Mouse (Mus musculus) heart, embryonic 15.5 days (tissue): ENCODE data around the gene Nup188. TPM values are rescaled to one million over a fixed set of nuclear protein-coding genes. Genes with fewer than 3 reads are reported as not detected.

ENCODE experiments used
- ATAC-seq: fragments of 200-750 bp; cut with Nextera tagmentation; replicated peaks from 2 replicates; pipeline ENCODE4 v1.8.0; 2017; ENCODE audit warnings: low read depth, moderate TSS enrichment; ENCODE audit not compliant: insufficient number of reproducible peaks, insufficient read depth, low FRiP score
- H3K27ac ChIP-seq: fragments of 300-500 bp; sonication (generic); 2 replicates; pipeline ENCODE4 v1.5.1; 2015; ENCODE audit warnings: mild to moderate bottlenecking, inconsistent platforms
- H3K27me3 ChIP-seq: fragments of 300-500 bp; sonication (generic); 2 replicates; pipeline ENCODE4 v1.6.1; 2015; ENCODE audit warnings: inconsistent platforms
- H3K36me3 ChIP-seq: fragments of 300-500 bp; sonication (generic); 2 replicates; pipeline ENCODE4 v1.6.1; 2015; ENCODE audit warnings: mild to moderate bottlenecking, inconsistent platforms
- H3K4me1 ChIP-seq: fragments of 300-500 bp; sonication (generic); replicated peaks from 2 replicates; pipeline ENCODE4 v1.6.1; 2015; ENCODE audit warnings: inconsistent platforms
- H3K4me2 ChIP-seq: fragments of 300-500 bp; sonication (generic); 2 replicates; pipeline ENCODE4 v1.6.1; 2015; ENCODE audit warnings: inconsistent platforms, mild to moderate bottlenecking, moderate library complexity
- H3K4me3 ChIP-seq: fragments of 300-500 bp; sonication (generic); 2 replicates; pipeline ENCODE4 v1.5.1; 2015; ENCODE audit warnings: mild to moderate bottlenecking, inconsistent platforms
- H3K9ac ChIP-seq: fragments of 300-500 bp; sonication (generic); 2 replicates; pipeline ENCODE4 v1.6.1; 2015; ENCODE audit warnings: mild to moderate bottlenecking, inconsistent platforms
- H3K9me3 ChIP-seq: fragments of 300-500 bp; sonication (generic); replicated peaks from 2 replicates; pipeline ENCODE4 v1.6.1; 2016; ENCODE audit warnings: inconsistent platforms
- WGBS: fragments of 180-500 bp; shearing (Covaris S2); methylation state at CpG from one replicate; pipeline ENCODE4 v1.1.7; 2015; ENCODE audit warnings: mixed read lengths; 5-methylcytosine and 5-hydroxymethylcytosine counted together
- polyA plus RNA-seq: library from polyadenylated mRNA; unstranded; fragments of >200 nt; fragmentation: Nextera tagmentation; extraction: Ambion mirVana; gene quantifications from 2 replicates; pipeline ENCODE4 v1.2.1, GENCODE M21; 2015

The Nup188 gene
- polyA plus RNA-seq, 1 experiment from 2014 or later, result 15.8 TPM

DNA sequence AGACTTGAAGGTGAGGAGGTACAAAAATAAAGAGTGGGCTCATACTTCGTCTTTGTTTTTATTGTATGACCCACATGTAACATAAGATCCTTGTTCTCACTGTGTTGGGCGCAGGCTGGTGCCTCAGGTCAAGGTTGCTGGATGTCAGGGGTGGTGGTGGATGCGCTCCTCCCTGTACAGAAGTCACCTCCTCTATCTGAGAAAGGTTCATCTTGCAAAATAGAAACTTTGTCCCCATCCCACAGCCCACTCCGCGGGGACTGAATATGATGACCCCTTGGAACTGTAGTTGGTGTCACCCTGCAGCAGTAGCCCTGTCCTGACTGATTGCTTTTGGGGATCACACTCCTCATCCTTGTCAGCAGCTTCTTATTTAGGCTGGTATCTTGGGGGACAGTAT is 39.2 kb upstream of the Nup188 start:
- ATAC-seq, result no peak
- no peak overlapping the region for H3K4me2 ChIP-seq
- H3K9me3 ChIP-seq, result no peaks in the 10 kb centered on the region
- WGBS, result 92% methylated on average over 5 of the region's 5 CpGs
- H3K36me3 ChIP-seq, result peaks cover 37% of the 10 kb centered on the region
- H3K27ac ChIP-seq, result no peak overlapping the region
- no peak overlapping the region for H3K9ac ChIP-seq
- no peak overlapping the region for H3K4me3 ChIP-seq
- no peaks in the 10 kb centered on the region for H3K27me3 ChIP-seq
- H3K4me1 ChIP-seq, result peaks cover 53% of the 10 kb centered on the region

DNA sequence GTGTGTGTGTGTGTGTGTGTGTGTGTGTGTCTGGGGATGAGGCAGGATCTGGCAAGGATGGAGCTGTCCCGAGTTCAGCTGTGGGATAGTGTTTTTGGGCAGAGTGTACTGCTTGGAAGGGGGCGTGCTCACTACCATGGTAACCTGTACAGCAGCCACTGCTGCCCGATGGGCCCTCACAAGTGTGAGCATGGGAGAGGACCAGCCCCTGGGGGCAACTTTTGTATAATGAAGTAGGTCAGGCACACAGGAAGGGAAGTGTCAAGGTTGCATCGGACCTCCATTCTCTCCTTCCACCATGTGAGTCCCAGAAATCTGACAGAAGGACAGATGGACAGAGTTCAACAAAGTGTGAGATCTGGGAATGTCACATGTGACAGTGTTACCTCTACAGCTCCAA is 38.5 kb upstream of the Nup188 start:
- Histone ChIP-seq H3K4me2 (no peak overlapping the region), H3K27me3 (no peaks in the 10 kb centered on the region), H3K9me3 (no peaks in the 10 kb centered on the region), H3K4me3 (no peak overlapping the region), H3K9ac (no peak overlapping the region), H3K36me3 (peaks cover 37% of the 10 kb centered on the region), H3K4me1 (peaks cover 52% of the 10 kb centered on the region), H3K27ac (no peak overlapping the region)
- 79% methylated on average over 4 of the region's 4 CpGs for WGBS
- ATAC-seq, result no peak

DNA sequence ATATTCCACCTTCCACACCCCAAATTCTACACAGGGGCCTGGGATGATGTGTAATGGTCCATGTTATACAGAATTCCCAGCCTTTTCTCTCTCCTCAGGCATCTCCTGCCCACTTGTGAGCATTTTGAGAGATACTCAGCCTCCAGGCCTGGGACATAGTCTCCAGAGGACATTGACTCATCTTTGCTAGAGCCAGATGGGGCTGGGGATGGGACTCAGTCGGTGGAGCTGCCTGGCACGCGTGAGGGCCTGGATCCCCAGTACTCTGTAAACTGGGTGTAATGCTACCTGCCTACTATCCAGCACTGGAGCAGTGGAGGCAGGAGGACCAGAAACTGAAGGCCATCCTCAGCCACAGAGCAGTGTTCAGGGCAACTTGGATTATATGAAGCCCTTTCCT is 37.0 kb upstream of the Nup188 start:
- WGBS, result 94% methylated on average over 3 of the region's 3 CpGs
- no peak overlapping the region for H3K9ac ChIP-seq

DNA sequence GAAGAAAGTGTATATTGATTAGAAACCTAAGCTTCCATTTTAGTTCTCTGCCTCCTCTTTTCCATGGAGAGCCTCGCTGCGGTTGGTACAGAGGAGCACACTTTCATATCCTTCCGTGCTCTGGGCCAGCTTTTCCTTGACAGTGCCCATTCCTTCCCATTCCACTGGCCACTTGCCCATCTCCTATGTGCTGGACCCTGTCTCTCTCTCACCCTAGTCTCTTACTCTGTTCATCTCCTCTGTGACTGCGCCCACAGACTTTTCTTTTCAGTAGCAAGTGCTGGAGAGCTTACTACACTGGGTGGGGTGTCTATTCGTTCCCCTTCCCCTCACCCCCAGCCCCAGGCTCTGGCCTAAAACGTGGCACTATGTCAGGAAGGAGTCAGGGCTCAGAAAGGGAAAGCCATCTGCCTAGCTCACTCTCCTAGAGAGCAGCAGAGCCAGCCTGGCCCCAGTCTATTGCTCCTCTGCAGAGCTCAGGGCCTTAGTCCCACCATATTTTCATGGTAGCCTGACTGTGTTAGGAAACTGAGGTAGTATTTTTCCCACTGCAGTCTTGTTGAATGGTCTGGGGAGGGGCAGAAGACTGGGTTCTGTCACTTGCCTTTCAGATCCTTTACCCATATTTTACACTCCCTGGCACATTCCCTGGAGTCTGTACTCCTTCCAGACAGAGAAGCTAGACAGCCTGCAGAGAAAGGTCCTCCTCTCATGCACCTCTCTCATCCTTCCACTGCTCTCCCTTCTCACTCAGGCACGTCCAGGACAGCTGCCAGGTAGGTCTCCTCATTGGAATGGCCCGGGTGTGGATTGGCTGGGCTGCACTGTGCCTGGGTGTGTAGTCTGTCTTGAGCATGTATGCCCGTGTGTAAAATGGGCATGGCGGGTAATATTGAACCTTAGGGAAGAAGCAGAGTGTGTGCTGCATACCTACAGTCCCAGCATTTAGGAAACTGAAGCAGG is 35.8 kb upstream of the Nup188 start:
- peak overlapping the region; percentile 39; the same call in 1 of the 2 replicates for H3K27ac ChIP-seq
- 81% methylated on average over 10 of the region's 10 CpGs for WGBS
- peaks cover 28% of the 10 kb centered on the region for H3K36me3 ChIP-seq
- H3K4me2 ChIP-seq, result no peak overlapping the region
- H3K27me3 ChIP-seq, result no peaks in the 10 kb centered on the region
- no peak for ATAC-seq
- no peak overlapping the region for H3K4me3 ChIP-seq
- H3K9ac ChIP-seq, result no peak overlapping the region
- H3K9me3 ChIP-seq, result no peaks in the 10 kb centered on the region
- peaks cover 39% of the 10 kb centered on the region for H3K4me1 ChIP-seq

More for the DNA sequence above, 37.0 kb upstream of the Nup188 start:
- ATAC-seq, result no peak
- H3K4me3 ChIP-seq, result no peak overlapping the region
- H3K4me2 ChIP-seq, result no peak overlapping the region
- peaks cover 47% of the 10 kb centered on the region for H3K4me1 ChIP-seq
- H3K27me3 ChIP-seq, result no peaks in the 10 kb centered on the region
- no peaks in the 10 kb centered on the region for H3K9me3 ChIP-seq
- peaks cover 29% of the 10 kb centered on the region for H3K36me3 ChIP-seq
- H3K27ac ChIP-seq, result no peak overlapping the region

DNA sequence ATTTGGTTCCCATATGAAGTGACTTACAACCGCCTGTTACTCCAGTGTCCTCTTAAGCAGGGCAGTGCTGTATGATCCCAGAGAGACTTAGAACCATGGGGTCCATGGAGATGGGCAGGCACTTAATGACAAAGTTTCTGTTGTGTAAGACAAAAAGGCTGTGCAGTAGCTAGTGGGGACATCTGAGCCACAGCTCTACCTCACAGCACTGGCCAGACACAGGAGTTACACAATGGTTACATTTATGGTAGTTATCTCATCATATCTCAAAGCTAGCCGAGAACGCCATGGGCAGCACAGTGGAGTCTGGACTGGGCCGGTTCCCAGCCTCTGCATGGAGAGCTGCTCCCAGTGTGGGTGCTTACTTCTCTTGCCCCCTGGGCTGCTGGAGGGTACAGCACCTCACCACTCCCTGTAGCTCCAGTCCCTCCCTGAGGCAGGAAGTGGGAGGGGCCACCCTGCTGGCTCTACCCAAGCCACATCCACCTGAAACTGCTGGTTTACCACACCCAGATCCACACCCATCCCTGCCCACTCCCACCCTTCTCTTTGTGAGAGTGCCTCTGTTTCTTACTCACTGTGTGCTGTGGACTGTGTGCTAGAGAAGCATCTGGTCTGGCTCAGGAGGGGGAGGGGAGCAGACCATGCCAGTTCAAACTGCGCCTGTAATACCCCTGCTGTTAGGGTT is 34.6 kb upstream of the Nup188 start:
- no peaks in the 10 kb centered on the region for H3K9me3 ChIP-seq
- peak; percentile 58; the same call in 1 of the 2 replicates for ATAC-seq
- WGBS, result 51% methylated on average over 5 of the region's 5 CpGs
- peak overlapping the region; percentile 39 for H3K27ac ChIP-seq
- H3K4me1 ChIP-seq, result peaks cover 36% of the 10 kb centered on the region
- no peaks in the 10 kb centered on the region for H3K27me3 ChIP-seq
- H3K4me2 ChIP-seq, result no peak overlapping the region
- H3K36me3 ChIP-seq, result peaks cover 40% of the 10 kb centered on the region
- H3K9ac ChIP-seq, result no peak overlapping the region
- no peak overlapping the region for H3K4me3 ChIP-seq

DNA sequence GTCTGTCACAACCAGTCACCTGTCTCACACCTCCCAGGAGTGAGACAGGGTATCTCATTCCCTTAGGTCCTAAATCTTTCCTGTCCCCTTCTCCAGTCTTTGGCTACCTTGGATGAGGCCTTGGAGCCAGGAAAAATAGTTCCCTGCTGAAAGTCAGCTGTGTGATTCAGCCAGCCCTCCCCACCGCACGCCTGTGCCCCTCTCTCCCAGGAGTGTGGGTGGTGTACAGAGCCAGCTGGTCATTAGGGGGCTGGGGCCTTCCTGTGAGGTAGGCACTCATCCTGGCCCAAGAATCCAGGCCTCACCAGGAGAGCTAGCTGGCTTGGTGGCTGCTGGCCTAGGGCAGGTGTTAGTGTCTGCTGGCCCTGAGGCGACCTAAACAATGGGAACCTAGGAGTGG is 33.7 kb upstream of the Nup188 start:
- Histone ChIP-seq H3K9ac (no peak overlapping the region), H3K9me3 (no peaks in the 10 kb centered on the region), H3K4me3 (no peak overlapping the region), H3K4me1 (peaks cover 37% of the 10 kb centered on the region), H3K36me3 (peaks cover 49% of the 10 kb centered on the region), H3K4me2 (no peak overlapping the region), H3K27ac (no peak overlapping the region), H3K27me3 (no peaks in the 10 kb centered on the region)
- ATAC-seq, result no peak
- WGBS, result 63% methylated on average over 3 of the region's 3 CpGs

DNA sequence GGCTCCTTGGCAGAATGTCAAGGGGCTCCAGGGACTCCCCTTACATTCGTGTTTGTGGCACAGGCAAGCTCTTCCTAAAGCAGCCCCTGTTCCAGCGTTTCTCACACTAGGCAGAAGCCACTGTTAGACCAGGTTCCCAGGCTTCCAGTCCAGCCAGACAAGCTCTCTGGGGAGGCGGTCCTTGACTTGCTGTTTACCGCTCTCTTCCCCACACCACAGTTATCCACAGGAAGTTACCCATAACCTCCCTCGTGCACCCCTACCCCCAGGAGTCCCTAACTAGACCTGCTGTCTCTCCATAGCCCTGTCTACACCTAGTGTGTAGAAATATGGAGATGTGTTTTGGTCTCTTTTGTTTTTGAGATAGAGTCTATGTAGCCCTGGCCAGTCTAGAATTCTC is 32.4 kb upstream of the Nup188 start:
- Histone ChIP-seq H3K27me3 (no peaks in the 10 kb centered on the region), H3K4me1 (peaks cover 48% of the 10 kb centered on the region), H3K27ac (no peak overlapping the region), H3K9me3 (no peaks in the 10 kb centered on the region), H3K36me3 (peaks cover 48% of the 10 kb centered on the region), H3K4me3 (no peak overlapping the region), H3K4me2 (no peak overlapping the region), H3K9ac (no peak overlapping the region)
- ATAC-seq, result no peak
- WGBS, result 65% methylated on average over 5 of the region's 5 CpGs

DNA sequence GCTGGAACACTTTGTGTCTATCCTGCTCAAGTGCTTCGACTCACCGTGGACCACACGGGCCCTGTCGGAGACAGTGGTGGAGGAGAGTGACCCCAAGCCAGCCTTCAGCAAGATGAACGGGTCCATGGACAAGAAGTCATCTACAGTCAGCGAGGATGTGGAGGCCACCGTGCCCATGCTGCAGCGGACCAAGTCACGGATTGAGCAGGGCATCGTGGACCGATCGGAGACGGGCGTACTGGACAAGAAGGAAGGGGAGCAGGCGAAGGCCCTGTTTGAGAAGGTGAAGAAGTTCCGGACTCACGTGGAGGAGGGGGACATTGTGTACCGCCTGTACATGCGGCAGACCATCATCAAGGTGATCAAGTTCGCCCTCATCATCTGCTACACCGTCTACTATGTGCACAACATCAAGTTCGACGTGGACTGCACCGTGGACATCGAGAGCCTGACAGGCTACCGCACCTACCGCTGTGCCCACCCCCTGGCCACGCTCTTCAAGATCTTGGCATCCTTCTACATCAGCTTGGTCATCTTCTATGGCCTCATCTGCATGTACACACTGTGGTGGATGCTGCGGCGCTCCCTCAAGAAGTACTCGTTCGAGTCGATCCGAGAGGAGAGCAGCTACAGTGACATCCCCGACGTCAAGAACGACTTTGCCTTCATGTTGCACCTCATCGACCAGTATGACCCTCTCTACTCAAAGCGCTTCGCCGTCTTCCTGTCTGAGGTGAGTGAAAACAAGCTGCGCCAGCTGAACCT is 30.4 kb upstream of the Nup188 start:
- Histone ChIP-seq H3K36me3 (peaks cover 39% of the 10 kb centered on the region), H3K9me3 (no peaks in the 10 kb centered on the region), H3K27me3 (no peaks in the 10 kb centered on the region), H3K9ac (no peak overlapping the region), H3K4me3 (no peak overlapping the region), H3K4me1 (peaks cover 58% of the 10 kb centered on the region), H3K27ac (no peak overlapping the region), H3K4me2 (no peak overlapping the region)
- ATAC-seq, result no peak
- 95% methylated on average over 42 of the region's 42 CpGs for WGBS

DNA sequence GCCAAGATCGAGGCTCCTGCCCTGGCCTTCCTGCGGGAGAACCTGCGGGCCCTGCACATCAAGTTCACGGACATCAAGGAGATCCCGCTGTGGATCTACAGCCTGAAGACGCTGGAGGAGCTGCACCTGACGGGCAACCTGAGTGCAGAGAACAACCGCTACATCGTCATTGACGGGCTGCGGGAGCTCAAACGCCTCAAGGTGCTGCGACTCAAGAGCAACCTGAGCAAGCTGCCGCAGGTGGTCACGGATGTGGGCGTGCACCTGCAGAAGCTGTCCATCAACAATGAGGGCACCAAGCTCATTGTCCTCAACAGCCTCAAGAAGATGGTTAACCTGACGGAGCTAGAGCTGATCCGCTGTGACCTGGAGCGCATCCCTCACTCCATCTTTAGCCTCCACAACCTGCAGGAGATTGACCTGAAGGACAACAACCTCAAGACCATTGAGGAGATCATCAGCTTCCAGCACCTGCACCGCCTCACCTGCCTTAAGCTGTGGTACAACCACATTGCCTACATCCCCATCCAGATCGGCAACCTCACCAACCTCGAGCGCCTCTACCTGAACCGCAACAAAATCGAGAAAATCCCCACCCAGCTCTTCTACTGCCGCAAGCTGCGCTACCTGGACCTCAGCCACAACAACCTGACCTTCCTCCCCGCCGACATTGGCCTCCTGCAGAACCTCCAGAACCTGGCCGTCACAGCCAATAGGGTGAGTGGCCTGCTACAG is 29.4 kb upstream of the Nup188 start:
- Histone ChIP-seq H3K27ac (no peak overlapping the region), H3K9ac (no peak overlapping the region), H3K4me3 (no peak overlapping the region), H3K4me1 (peaks cover 50% of the 10 kb centered on the region), H3K9me3 (no peaks in the 10 kb centered on the region), H3K36me3 (peaks cover 45% of the 10 kb centered on the region), H3K27me3 (no peaks in the 10 kb centered on the region), H3K4me2 (no peak overlapping the region)
- no peak for ATAC-seq
- 91% methylated on average over 30 of the region's 30 CpGs for WGBS

DNA sequence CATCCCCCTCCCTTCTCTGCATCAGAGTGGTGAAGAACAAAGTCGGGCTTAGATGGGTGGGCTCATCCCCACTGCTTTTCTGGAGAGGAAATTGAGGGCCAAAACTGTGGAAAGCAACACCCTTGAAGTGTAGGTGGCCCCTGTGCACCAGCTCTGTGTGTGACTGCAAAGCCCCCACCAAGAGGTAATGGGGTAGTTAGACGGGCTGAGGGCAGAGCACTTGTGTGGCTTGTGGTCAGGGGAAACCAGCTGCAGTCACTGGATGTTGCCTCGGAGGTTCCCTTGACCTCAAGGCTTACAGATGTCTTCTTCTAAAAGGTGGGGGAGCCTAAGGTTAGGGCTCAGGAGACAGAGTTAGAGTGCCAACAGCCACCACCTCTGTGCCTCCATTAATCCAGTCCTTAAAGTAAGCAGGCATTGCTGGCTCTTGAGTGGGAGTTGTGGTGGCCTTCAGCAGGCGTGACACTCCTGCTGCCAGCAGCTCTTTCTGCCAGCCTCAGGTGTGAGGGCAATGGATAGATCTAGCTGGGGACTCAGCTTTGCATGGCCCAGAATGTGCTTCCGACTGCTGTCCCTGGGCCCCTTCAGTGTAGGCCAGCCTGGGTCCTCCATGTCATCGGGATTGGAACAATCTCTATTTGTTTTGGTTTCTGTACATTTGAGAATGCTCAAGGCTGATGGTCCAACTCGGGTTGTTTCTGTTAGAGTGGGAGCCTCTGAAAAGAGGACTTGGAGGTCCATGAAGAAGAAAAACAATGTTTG is 28.3 kb upstream of the Nup188 start:
- no peaks in the 10 kb centered on the region for H3K9me3 ChIP-seq
- H3K4me3 ChIP-seq, result no peak overlapping the region
- 75% methylated on average over 7 of the region's 7 CpGs for WGBS
- no peak overlapping the region; the same call in 1 of the 2 replicates for H3K4me2 ChIP-seq
- H3K27me3 ChIP-seq, result no peaks in the 10 kb centered on the region
- H3K36me3 ChIP-seq, result peaks cover 51% of the 10 kb centered on the region
- H3K4me1 ChIP-seq, result peaks cover 50% of the 10 kb centered on the region
- H3K27ac ChIP-seq, result peak overlapping the region; percentile 61
- H3K9ac ChIP-seq, result peak overlapping the region; percentile 10; the same call in 1 of the 2 replicates
- ATAC-seq, result no peak
